Mouse (Mus musculus) heart, adult 2 months (tissue): ENCODE data around the gene Pla2r1.

Source experiments
- CTCF ChIP-seq: fragments of 200-600 bp; IDR thresholded peaks from 2 replicates; pipeline ENCODE4 v1.8.1; 2022; ENCODE audit warnings: antibody characterized with exemption, mild to moderate bottlenecking, moderate library complexity
- POLR2A ChIP-seq: fragments of 200-500 bp; IDR thresholded peaks from 2 replicates; pipeline ENCODE4 v1.6.1; 2011; ENCODE audit warnings: mild to moderate bottlenecking, low read depth, low read length, control low read depth; ENCODE audit not compliant: insufficient read depth

- no peak for TF ChIP-seq CTCF
- TF ChIP-seq POLR2A, result no peak
Observed at GRCm38 (mm10) chr2:60411181-60411580, 141.9 kb downstream of the Pla2r1 start.
